Mouse (Mus musculus) CD4-positive helper T cell, adult 2 months (primary cell): ENCODE data around the gene Tanc2.
A peak's percentile ranks its signal among the peaks of the same experiment; 100 is the strongest.

ENCODE experiments used
- DNase-seq: peaks from one replicate; pipeline ENCODE4 v3.0.0-alpha.2; 2012; ENCODE audit warnings: low read depth, missing footprints, low spot score

Tanc2 gene

DNA sequence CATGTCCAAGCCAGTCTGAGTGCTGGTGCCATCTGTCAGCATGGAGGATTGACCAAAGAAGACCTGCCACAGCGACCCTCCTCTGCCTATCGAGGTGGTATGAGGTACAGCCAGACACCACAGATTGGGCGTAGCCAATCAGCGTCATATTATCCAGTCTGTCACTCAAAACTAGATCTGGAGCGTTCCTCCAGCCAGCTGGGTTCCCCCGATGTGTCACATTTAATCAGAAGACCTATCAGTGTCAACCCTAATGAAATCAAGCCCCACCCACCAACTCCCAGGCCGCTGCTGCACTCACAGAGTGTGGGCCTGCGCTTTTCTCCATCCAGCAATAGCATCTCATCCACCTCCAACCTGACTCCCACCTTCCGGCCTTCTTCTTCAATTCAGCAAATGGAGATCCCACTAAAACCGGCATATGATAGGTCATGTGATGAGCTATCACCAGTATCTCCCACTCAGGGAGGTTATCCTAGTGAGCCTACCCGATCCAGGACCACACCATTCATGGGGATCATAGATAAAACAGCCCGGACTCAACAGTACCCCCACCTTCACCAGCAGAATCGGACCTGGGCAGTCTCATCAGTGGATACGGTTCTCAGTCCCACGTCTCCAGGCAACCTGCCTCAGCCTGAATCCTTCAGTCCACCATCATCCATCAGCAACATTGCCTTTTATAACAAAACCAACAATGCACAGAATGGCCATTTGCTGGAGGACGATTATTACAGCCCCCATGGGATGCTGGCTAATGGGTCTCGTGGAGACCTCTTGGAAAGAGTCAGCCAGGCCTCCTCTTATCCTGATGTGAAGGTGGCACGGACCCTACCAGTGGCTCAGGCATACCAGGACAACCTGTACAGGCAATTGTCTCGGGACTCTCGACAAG lies 333.2 kb downstream of the Tanc2 start:
- no peak for DNase-seq

DNA sequence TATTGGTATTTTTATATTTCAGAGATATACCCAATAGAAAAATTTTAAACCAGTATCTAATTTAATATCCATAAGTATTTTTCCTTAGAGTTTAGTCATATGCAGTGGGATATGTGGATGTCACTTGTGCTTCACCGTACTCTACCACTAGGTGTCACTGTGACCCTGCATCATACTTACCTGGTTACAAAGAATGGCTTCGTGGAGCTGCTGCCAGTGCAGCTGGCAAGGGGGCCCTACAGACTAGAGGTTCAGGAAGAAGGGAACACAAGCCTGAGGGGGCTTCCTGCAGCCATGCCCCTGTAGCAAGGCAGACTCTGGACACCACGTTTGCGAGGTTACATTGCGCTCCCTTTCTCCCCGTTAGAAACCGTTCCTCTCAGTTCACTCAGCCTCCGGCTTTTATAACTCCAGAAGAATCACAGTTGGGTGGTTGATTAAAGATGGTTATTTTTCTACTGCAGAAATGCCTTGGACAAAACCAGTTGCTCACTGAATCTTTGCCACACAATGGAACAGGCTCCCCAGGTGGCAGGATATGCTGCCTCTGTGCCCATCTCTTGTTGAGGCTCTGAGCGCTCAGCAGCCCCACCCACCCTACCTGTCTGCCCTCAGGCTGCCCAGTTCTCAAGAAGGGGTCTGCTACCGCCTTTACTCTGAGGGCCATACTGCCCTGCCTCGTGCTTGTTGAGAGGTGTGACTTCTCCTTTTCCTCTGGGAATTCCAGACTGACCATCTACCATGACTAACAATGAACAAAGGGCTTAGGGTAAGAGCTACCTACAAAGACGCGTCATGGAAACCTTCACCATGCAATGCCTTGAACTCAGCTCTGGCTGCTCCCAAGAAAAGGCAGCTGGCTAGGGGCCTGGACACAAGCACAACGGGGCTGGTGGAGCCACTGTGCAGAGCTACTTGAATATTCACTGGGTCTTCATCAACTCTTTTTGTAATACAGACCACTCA lies 337.6 kb downstream of the Tanc2 start:
- peak; percentile 72 for DNase-seq

DNA sequence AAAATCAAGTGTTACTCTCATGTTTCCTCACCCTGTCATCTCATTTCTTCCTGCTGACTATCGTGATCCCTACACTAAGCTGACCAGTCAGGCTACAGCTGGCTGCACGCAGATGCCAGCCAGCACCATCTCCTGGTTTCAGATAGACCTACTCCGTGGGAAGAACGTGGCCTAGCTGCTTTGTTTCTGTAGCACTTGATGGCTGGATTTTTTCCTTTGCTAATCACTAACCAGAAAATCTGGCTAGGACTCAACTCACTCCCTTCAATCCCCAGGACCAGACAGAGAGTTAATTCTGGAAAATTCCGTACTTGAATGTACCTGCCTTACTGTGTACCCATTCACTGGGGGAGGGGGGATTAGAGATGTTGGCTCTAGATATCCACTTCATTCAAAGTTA lies 338.4 kb downstream of the Tanc2 start:
- no peak for DNase-seq

DNA sequence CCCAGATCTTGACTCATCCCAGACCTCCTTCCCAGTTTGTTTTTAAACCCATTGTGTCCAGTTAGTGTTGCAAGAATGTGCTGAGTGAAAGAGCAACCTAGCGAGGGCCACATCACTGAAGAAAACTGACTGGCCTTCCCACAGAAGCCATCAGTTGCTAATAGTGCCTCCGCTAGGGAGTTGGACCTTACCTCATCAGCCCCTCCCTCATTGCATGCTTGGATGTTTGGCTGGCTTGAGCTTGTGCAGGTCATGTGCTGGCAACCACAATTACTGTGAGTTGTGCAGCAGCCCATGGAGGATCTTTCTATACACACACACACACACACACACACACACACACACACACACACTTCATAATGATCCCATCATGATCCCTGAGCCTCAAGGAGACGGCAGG lies 341.6 kb downstream of the Tanc2 start:
- no peak for DNase-seq

DNA sequence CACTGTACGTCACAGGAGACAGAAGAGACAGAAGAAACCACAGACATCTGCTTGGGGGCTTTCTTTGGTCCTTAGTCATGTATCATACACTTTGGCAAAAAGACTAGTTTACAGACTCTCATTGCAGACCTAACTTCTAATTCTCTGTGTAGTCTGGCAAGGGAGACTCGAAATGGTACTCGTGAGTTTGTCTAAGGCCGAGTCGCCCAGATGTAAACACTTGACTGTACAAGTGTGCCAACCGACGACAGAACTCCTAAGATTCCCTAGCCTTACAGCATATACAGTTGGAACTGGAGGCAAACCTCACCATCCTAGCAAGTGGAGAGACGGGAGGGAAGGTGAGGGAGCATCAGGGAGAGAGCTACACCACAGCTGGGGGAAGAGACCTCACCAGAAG lies 344.0 kb downstream of the Tanc2 start:
- DNase-seq, result no peak

DNA sequence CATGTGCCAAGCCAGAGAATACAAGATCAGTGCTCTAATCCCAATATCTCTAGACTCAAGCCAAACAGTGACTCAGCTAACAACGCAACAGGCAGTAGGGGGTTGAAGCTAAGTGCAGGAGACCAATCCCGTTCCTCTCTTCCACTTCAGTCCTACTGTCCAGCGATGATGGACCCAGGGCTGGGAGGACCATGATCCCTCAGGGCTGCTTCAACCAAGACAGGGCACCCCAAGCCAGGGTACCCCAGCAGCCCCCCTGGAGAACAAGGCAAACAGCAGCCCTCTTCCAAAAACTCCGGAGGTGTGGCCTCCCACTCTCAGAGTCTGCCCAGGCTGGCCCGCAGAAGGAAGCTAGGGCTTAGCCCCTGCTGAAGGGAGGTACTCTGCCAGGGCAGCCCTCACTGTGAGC lies 344.5 kb downstream of the Tanc2 start:
- DNase-seq, result no peak

DNA sequence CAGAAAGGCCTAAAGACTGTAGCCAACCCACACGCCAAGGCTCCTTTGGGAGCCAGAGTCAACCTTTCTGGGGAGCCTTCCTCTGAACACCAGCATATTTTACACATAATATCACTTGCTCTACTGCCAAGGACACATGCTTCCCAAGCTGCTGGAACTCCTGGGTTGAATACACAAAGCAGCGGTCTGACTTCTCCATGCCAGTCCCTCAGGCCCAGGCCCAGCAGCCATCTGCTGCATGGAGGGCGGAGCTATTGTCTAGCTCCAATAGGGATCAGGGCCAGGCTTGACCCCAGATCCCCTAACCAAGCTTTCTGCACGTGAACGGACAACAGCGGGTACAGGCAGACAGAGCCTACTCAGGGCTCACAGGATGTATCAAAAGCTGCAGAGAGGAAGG lies 345.0 kb downstream of the Tanc2 start:
- DNase-seq, result no peak

DNA sequence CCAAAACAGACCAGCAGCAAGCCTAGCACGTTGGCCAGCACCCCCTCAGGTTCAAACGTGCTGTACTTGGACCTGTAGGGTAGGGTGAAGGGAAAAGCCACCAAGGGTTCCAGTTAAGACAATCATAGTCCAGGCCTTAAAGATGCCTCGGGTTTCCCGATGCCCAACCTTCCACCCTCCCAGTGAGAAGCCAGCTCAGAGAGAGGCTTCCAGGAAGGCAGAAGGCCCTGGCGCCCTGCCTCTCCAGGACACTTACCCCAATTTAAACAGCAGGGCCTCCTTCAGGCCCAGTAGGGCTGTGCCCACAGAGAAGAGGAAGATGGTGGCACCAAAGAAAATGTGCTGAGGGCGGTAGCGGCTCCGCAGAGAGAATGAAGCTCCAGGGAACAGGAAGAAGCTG lies 345.7 kb downstream of the Tanc2 start:
- no peak for DNase-seq

DNA sequence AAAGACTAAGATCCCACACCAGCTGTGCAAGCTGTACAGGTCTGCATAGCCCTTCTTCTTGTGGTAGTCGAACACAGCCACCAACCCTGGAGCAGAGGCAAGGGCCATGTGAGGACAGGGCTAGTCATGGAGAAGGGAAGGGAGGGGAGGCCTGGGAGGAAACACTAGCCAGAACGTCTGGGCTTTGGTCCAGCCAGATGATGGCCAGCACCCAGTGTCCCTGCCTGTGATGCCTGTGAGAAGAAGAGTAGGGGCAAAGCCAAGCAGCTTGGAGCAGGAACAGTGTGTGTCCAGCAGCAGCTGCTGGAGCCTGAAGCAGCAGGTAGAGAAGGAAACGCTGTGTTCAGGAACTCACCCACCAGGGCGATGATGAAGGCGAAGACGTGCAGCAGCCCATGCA lies 346.4 kb downstream of the Tanc2 start:
- DNase-seq, result no peak

DNA sequence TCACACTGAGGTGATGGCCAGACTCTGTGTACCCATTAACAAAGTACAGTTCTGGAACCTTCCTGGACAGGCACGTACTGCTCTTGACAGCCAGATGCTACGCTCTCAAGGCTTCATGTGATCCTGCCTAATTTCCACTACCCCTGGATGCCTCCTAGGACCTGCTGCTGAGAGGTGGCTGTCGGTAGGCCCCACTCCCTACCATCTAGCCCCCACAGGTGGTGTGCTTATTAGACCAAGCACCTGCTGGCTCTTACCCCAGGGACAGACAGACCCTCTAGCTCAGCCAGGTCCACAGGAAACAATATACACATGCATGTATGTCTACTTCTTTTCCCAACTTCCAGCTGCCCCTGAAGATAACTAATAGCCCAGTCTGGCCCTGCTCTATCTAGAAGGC lies 347.2 kb downstream of the Tanc2 start:
- no peak for DNase-seq

DNA sequence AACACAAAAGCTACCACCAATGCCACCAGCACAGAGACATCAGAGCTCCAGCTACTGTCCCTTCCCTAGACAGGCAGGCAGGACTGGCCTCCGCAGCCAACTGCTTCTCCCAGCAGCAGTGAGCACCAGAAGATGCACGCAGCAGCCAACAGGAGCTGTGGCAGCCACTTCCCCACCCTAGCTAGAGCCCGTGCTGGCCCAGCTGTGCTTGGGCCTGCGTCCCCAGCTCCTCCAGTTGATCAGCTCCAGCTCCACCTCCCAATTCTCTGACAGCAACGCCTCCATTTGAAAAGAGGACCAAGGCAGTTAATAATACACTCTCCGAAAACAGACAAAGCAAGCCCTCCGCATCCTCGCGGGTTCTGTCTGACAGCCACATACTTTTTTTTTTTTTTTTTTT lies 349.0 kb downstream of the Tanc2 start:
- DNase-seq, result no peak

DNA sequence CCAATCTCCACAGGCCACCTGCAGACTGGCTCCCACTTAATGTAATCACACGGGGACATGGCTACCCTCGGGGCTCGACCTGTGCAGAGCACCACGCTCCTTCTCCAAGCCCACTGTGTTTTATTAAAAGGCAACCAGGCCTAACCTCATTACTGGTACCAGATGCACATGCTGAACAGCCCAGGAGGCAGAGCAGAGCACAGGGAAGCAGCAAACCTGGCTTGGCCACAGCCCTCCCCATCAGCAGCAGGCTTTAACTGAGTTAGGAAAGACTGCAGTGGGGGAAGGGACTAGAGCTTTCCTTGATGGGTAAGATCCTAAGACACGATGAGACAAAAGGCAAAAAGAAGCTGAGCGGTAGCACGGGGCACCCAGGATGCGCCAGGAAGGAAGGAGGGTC lies 352.2 kb downstream of the Tanc2 start:
- no peak for DNase-seq

DNA sequence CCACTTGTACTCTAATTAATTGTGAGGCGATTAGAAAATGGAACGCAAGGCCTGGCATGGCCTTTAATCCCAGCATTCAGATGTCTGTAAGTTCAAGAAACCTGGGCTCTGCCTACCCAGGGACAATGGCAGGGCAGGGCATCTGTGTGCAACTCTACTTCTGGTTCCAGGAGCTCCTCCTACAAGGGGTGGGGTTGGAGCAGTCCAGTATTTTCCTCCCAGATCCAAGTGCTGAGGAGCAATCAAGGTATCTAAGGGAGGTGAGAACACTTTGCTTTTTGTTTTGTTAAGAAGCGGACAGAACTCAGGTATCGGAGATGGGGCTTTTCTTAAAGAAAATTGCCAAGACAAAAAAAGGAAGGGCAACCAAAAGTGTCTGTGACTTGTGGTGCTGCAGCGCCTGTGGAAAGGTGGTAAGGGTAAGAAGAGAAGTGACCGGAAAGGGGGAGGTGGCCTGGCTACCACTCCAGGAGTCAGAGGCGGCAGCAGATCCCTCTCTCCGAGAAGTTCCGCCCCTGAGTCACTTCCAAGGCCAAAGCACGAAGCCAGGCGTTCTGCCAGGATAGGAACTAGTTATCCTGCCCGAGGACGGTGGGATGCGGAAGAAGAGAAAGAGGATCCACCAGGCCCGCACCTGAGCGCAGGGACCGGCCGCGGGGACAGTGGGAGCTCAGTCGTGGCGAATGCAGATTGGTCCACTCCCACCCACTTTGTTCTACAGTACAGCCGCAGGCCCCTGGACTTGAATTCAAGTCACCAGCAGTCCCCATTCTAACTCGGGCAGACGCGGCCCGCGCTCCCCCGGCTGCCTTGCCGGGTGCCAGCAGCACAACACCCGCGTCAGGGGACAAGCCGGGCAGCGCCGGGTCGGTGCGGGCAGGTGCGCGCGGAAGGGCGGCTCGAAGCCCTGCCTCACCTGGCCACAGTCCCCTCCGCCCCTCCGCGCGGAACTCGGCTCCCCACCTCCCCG lies 353.6 kb downstream of the Tanc2 start:
- no peak for DNase-seq

DNA sequence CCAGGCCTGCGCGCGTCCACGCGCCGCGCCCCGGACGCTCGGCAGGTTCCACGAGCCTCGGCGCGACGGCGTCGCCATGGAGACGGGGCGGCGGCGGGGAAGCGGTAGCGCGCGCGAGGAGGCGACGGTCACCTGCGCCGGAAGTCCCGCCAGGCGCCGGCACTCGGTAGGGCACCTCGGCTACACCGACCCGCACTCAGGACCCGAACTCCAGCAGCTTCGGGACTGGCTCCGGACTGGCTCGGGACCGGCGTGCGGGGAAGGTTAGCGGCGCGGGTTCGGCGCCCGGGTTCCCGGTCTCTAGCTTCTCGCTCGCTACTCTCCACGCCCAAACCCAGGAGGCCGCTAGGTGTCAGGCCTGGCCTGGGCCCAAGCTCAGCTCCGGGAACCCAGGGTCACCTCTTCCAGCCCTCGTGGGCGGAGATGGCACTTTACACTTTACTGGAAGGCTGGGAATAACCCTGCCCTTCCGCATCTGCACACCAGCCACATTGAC lies 354.4 kb downstream of the Tanc2 start:
- DNase-seq, result peak; percentile 77

DNA sequence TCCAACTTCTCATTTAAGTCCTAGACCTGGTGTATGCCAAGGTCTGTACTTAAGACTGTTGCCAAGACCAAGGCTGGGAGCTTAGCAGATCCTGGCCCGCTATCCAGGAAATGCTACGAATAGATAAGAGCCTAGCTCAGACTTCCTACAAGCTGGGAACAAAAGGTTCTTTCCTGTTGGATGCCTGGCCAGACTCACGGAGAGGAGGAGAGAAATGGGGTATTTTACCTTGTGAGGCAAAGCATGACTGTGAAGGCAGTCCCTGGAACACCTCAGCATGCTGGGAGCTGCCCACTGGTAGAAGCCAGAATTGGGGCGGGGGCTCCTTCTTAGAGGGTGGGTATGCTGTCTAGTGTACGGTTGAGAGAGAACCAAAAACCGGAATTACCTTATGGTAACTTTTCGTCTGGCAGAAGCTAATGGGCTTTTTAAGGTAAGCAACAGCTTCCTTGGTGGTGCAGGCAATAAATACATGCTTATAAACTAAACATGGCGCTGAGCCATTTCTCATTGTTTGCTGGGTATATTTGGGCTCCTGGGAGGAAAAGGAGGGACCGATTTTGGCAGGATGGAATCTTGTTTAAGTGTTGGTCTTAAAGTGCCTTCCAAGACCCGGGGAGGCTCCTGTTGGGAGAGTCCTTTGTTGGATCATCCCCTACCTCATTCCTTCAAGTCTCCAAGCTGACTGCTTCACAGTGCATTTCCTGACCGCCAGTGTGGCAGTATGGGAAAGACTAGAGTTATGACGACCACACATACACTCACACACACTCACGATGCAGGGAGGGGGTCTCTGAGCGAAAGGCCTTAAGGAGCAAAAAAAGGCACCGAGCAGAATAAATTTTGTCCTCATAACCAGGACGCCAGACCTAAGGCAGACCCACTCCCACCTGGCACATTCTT lies 355.2 kb downstream of the Tanc2 start:
- no peak for DNase-seq

DNA sequence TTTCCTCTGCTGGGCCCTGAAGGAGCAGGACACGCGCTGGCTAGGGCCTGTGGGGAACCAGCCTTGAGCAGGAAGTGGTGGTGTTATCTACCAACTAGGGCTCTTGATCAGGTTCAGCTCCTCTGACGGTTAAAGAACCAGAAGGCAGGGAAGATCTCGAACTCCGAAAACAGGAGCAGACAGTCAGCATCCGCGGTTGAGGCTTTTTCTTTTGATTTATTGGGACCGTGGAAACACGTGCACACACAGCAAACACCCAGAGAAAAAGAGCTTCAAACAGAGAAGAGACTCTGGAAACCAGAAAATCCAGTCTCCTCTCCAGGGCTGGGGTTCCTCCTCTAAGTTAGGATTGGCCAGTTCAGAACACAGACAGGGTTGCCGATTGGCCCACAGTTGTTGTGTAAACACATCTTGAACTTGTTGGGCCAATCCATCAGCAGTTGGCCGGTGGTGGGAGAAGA lies 356.9 kb downstream of the Tanc2 start:
- peak; percentile 54 for DNase-seq

DNA sequence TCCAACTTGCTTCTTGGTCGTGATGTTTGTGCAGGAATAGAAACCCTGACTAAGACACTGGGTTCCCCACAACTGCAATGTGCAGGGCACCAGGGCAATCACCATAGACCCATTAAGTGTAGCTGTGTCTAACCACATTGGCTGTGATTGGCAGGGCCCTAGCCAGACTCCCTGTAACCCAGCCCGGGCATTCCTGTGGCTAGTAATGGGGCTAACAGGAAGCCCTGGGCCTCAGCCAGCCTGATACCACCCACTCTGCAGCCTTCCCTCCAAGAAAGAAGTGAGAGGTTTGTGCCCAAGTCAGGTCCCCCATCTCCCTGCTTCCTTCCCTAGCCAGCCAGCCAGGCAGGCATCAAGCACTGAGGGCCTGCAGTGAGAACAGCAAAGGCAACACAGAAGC lies 358.5 kb downstream of the Tanc2 start:
- DNase-seq, result no peak

DNA sequence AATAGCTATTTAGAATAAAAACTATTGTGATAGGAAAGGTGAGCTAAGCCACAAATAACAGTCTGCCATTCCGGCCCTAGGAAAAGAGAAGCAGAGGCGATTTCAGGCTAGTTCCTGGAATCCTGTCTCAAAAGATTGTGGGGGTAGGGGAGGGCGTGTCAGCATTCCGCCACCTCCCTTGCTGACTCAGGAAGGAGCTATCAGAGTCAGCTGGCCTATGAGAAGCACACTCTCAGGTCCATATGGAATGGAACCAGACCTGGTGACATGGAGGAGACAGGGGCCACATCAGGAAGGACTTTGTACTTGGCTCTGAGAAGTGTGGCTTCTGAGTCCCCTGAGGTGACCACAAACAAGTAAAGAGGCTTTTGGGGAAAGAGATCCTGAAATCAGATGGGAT lies 360.7 kb downstream of the Tanc2 start:
- no peak for DNase-seq

DNA sequence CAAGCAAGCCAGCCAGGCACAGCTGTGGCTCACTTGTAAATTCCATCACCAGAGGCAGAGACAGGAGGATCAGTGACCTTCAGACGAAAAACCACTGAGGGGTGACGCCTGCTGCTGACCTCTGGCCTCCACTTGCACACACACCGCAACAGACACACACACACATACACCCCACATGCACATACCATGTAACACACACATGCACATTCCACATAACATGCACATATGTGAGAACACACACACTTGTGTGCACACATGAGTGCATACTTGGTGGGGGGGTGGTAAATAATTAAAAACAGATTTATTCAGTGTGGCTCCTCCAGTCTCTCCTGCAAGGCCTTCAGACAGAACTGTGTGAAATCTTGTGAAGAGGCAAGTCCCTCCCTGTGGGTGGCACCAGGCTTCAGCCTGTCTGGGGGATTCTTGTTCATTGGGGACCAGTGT lies 361.8 kb downstream of the Tanc2 start:
- no peak for DNase-seq

DNA sequence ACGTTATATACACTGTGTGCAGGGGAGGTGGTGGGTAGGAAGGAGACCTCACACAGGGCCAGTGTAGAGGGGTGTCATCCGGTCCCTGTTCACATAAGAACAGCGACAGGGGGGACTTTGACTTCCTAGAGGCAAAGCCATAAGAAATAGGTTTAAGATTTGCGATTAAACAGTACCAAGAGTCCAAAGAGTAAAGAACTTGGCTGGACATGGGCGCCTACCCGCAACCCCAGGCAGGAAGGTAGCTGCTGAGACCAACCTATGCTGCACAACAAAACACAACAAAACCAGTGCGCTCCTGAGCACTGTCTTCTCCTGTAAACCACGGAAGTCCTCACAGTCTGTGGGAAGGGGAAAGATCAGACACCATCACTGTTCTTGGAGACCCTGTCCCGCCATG lies 362.3 kb downstream of the Tanc2 start:
- DNase-seq, result no peak
